Mouse (Mus musculus) limb, embryonic 11.5 days (tissue): ENCODE data around the gene Acot2. TPM values are rescaled to one million over a fixed set of nuclear protein-coding genes. Genes with fewer than 3 reads are reported as not detected.
A peak's percentile ranks its signal among the peaks of the same experiment; 100 is the strongest.
"Not testable (repeated sequence)": the region's sequence is repeated elsewhere in the genome, so short reads cannot be mapped to it uniquely, and the experiment has no call there.

Source experiments
- ATAC-seq: fragments of 200-750 bp; cut with Nextera tagmentation; 2 replicates; pipeline ENCODE4 v1.8.0; 2017; ENCODE audit warnings: low read depth; ENCODE audit not compliant: insufficient number of reproducible peaks, low FRiP score, low TSS enrichment
- DNase-seq: peaks from one replicate; pipeline ENCODE4 v3.0.0-alpha.2; 2015; ENCODE audit warnings: low spot score
- H3K27ac ChIP-seq: fragments of 300-500 bp; sonication (generic); replicated peaks from 2 replicates; pipeline ENCODE4 v1.5.1; 2014; ENCODE audit warnings: low read depth, mild to moderate bottlenecking, low read length
- H3K27me3 ChIP-seq: fragments of 300-500 bp; sonication (generic); 2 replicates; pipeline ENCODE4 v1.6.1; 2014; ENCODE audit warnings: mild to moderate bottlenecking, low read length, mixed read lengths; ENCODE audit not compliant: control insufficient read depth, insufficient read depth
- H3K36me3 ChIP-seq: fragments of 300-500 bp; sonication (generic); 2 replicates; pipeline ENCODE4 v1.6.1; 2014; ENCODE audit warnings: mild to moderate bottlenecking, low read length, moderate library complexity, mixed read lengths; ENCODE audit not compliant: control insufficient read depth, insufficient read depth
- H3K4me1 ChIP-seq: fragments of 300-500 bp; sonication (generic); 2 replicates; pipeline ENCODE4 v1.6.1; 2014; ENCODE audit warnings: low read length, mixed read lengths; ENCODE audit not compliant: control insufficient read depth, insufficient read depth
- H3K4me2 ChIP-seq: fragments of 300-500 bp; sonication (generic); 2 replicates; pipeline ENCODE4 v1.6.1; 2014; ENCODE audit warnings: low read depth, mild to moderate bottlenecking, moderate library complexity; ENCODE audit not compliant: severe bottlenecking
- H3K4me3 ChIP-seq: fragments of 300-500 bp; sonication (generic); 2 replicates; pipeline ENCODE4 v1.5.1; 2014; ENCODE audit warnings: low read depth, low read length
- H3K9ac ChIP-seq: fragments of 300-500 bp; sonication (generic); 2 replicates; pipeline ENCODE4 v1.6.1; 2014; ENCODE audit warnings: mild to moderate bottlenecking, low read length
- H3K9me3 ChIP-seq: fragments of 300-500 bp; sonication (generic); 2 replicates; pipeline ENCODE4 v1.6.1; 2016; ENCODE audit warnings: low read length; ENCODE audit not compliant: control insufficient read depth
- WGBS: fragments of 180-500 bp; shearing (Covaris S2); extraction: QIAGEN DNeasy Blood & Tissue Kit; methylation state at CpG from one replicate; pipeline ENCODE4 v1.1.7; 2014; 5-methylcytosine and 5-hydroxymethylcytosine counted together
- polyA plus RNA-seq: library from polyadenylated mRNA; unstranded; fragments of >200 nt; fragmentation: Nextera tagmentation; extraction: Ambion mirVana; gene quantifications from 2 replicates; pipeline ENCODE4 v1.2.1, GENCODE M21; 2014

The Acot2 gene
- polyA plus RNA-seq, 1 experiment from 2014 or later: 15.2 TPM

DNA sequence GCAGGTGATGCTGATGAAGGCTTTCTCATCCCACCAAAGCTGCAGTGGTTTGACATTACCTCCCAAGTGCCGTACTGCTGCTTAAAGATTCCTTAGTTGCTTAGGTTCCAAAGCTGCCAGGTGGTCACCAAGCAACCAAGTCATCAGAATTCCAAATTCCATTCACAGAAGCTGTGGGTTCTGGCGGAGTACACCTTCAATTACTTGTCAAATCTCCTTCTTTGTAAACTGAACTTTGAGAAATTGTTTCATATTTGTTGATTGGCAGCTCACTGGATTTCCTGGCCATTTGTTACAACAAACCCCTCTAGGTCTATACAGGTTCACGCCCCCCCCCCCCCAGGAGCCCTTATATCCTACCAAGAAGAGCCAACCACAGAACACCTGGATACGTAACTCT lies 2.9 kb upstream of the Acot2 start, which contains the start of gene Heatr4:
Gene Heatr4, minus strand, starts transcription at position 101 of the 400 bp plus-strand sequence.
- Histone ChIP-seq H3K4me1 (no peaks in the 10 kb centered on the region), H3K9ac (no peak within 1 kb of the TSS), H3K27me3 (no peaks in the 10 kb centered on the region), H3K4me3 (no peak within 1 kb of the TSS), H3K36me3 (no peaks in the 10 kb centered on the region), H3K4me2 (no peak within 1 kb of the TSS), H3K9me3 (no peaks in the 10 kb centered on the region), H3K27ac (no peak within 1 kb of the TSS)
- ATAC-seq: no peak
- DNase-seq: no peak
- 85% methylated on average over 4 of the region's 4 CpGs for WGBS

DNA sequence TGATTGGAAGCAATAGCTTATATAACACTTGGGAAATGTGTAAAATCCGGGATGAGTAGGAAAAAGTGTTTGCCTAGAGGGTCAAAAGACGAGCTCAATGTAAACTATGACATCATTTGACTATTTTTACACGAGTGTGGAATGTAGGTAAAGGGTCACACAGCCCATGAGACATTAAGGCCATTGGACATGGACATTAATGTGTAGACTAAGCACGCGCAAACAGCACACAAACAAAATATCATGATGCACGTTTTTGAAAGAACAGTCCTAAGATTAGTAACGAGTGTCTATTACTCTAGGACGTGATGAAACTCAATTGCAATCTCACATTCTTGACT lies 449 bp upstream of the Acot2 start:
- Histone ChIP-seq H3K4me1 (no peaks in the 10 kb centered on the region), H3K36me3 (no peaks in the 10 kb centered on the region), H3K9me3 (no peaks in the 10 kb centered on the region), H3K4me2 (peak overlapping the region; percentile 47), H3K27me3 (no peaks in the 10 kb centered on the region), H3K9ac (peak overlapping the region; percentile 73; the same call in 1 of the 2 replicates), H3K4me3 (peak overlapping the region; percentile 55), H3K27ac (no peak overlapping the region)
- DNase-seq (no peak), ATAC-seq (no peak; the same call in 1 of the 2 replicates)
- WGBS: 43% methylated on average over 8 of the region's 8 CpGs

DNA sequence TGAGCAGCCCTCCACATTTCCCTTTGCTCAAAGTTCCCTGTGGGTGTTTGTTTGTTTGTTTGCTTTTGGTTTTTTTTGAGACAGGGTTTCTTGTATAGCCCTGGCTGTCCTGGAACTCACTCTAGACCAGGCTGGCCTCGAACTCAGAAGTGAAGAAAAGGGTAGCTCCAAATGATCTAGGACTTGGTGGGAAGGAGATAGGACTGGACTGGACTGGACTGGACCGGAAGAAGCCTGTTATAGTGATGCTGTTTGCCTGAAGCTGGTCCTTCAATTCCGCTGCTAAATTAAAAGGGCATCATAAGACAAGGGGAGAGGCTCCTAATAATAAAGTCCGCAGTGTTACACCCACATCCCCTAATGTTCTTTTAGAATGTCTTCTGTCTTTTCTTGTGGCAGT lies 822 bp downstream of the Acot2 start:
- Histone ChIP-seq H3K9me3 (no peaks in the 10 kb centered on the region), H3K27me3 (no peaks in the 10 kb centered on the region), H3K4me3 (peak overlapping the region; percentile 55), H3K27ac (no peak overlapping the region), H3K9ac (peak overlapping the region; percentile 73), H3K4me1 (no peaks in the 10 kb centered on the region), H3K4me2 (peak overlapping the region; percentile 47), H3K36me3 (no peaks in the 10 kb centered on the region)
- no peak for DNase-seq
- no peak for ATAC-seq
- WGBS: 75% methylated on average over 4 of the region's 4 CpGs

DNA sequence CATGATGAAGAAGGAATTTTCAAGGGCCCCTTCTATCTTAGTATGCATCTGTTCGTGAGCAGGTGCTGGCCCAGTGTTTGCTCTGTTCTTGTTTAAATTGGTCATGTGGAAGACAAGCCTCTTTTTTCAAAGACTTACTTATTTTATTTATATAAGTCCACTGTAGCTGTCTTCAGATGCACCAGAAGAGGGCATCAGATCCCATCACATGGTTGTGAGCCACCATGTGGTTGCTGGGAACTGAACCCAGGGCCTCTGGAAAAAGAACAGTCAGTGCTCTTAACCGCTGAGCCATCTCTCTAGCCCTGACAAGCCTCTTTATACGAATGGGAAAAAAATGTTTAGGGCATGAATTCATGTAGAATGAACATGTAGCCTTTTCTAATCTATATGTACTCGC lies 1.7 kb downstream of the Acot2 start:
- Histone ChIP-seq H3K9ac (no peak overlapping the region), H3K9me3 (no peaks in the 10 kb centered on the region), H3K36me3 (no peaks in the 10 kb centered on the region), H3K27ac (no peak overlapping the region), H3K4me1 (no peaks in the 10 kb centered on the region), H3K27me3 (no peaks in the 10 kb centered on the region), H3K4me3 (no peak overlapping the region), H3K4me2 (no peak overlapping the region)
- WGBS: 96% methylated on average over 4 of the region's 4 CpGs
- DNase-seq: no peak
- ATAC-seq: no peak

DNA sequence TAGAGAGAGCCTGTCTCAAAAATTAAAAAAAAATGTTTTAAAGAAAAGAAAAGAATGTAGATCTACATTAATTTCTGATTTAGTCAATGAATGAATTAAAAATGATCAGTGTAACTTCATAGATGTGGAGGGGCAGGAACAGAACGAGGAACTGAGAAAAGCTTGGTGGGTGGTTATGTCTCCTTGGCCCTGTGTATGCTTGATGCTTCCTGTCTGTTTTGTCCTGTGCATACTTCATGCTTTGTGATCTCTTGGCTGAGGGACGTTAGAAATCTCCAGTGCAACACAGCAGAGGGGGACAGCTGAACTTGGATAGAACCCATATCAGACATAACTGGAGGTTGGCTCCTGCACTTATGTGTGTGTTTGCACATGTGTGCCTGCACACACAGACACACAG lies 9.6 kb downstream of the Acot2 start:
- H3K36me3 ChIP-seq: peaks cover 2% of the 10 kb centered on the region; the same call in 1 of the 2 replicates
- DNase-seq (no peak), ATAC-seq (no peak)
- H3K9ac ChIP-seq: no peak overlapping the region
- no peak overlapping the region for H3K4me3 ChIP-seq
- H3K9me3 ChIP-seq: no peaks in the 10 kb centered on the region
- H3K4me1 ChIP-seq: no peaks in the 10 kb centered on the region
- no peaks in the 10 kb centered on the region for H3K27me3 ChIP-seq
- no peak overlapping the region for H3K27ac ChIP-seq
- H3K4me2 ChIP-seq: no peak overlapping the region
- WGBS: 84% methylated on average over 2 of the region's 2 CpGs

DNA sequence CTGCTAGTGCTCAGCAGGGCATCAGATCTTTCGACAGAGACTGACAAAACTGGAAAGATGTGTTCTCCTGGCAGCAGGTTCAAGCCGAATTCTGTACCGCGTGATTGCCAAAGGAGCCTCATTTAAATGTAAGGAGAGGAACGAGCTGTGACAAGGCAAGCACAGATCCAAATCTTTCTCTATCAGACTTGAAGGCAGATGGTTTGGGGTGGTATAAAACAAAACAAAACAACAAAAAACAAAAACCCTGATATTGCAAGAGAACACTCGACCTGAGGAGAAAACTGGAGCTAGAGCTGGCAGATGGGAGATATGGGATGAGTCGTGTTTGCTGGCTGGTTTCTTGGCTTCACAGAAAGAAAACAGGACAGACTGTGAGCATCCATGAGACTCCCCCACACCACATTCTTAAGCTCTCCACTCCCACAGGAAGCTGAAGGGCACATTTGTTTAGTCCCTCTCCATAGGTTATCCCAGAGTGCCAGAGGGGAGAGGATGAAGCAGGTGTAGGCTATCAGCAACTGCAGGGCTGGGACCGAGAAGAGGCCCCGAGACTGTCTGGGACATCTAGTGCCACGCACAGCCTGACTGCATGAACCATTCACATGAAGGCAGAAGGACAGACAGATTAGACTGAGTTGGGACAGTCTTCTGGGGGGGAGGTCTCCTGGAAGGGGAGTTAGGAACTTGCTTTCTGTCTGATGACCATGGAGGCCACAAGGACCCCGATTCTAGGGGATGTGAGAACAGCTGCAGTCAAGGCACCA lies 10.9 kb downstream of the Acot2 start:
- H3K9ac ChIP-seq: no peak overlapping the region
- WGBS: 66% methylated on average over 11 of the region's 11 CpGs
- H3K27me3 ChIP-seq: no peaks in the 10 kb centered on the region
- H3K36me3 ChIP-seq: peaks cover 2% of the 10 kb centered on the region; the same call in 1 of the 2 replicates
- no peaks in the 10 kb centered on the region for H3K4me1 ChIP-seq
- DNase-seq (no peak), ATAC-seq (no peak)
- H3K27ac ChIP-seq: no peak overlapping the region
- H3K9me3 ChIP-seq: no peaks in the 10 kb centered on the region
- H3K4me2 ChIP-seq: no peak overlapping the region
- H3K4me3 ChIP-seq: no peak overlapping the region

DNA sequence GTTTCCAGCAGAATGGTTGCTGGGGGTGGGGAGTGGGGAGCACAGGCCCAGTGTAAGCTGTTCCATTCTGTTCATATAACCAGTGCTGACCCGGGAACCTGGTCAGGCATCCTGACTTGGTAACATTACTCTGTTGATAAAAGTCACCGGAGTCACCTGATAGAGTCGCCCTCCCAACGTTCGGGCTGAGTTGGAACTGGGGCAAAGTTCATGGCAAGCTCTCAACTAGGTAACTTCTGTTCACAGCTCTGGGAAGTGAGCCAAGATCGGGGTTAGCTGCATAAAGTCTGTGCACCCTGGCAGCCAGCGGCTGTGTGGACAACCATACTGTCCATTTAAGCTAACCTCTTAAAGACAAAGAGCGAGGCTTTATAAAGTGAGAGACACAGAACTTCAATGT lies 11.6 kb downstream of the Acot2 start:
- H3K27ac ChIP-seq, ATAC-seq, H3K27me3 ChIP-seq, H3K9me3 ChIP-seq, H3K36me3 ChIP-seq, H3K4me1 ChIP-seq, H3K4me2 ChIP-seq, DNase-seq, H3K9ac ChIP-seq, H3K4me3 ChIP-seq: not testable (repeated sequence)
- WGBS: 83% methylated on average over 8 of the region's 8 CpGs

DNA sequence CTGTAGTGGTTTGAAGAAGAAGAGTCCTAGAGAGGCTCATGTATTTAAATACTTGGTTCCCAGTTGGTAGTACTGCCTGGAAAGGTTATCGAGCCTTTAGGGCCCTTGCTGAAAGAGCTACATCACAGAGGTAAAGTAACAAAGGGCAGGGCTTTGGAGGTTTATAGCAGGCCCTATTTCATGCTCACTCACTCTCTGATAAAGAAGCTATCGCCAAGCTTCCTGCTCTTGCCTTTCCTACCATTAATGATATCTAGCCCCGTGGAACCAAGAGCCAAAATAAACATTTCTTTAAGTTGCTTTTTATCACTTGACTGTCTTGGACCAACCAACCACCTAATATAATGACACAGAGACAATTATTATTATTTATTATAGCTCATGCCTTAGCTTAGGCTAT lies 12.8 kb downstream of the Acot2 start:
- Histone ChIP-seq H3K27ac (no peak overlapping the region), H3K4me2 (no peak overlapping the region), H3K4me3 (no peak overlapping the region), H3K9ac (no peak overlapping the region), H3K36me3 (no peaks in the 10 kb centered on the region; the same call in 1 of the 2 replicates), H3K4me1 (no peaks in the 10 kb centered on the region), H3K9me3 (no peaks in the 10 kb centered on the region), H3K27me3 (no peaks in the 10 kb centered on the region)
- ATAC-seq (no peak), DNase-seq (no peak)
- WGBS: 73% methylated on average over 3 of the region's 3 CpGs

DNA sequence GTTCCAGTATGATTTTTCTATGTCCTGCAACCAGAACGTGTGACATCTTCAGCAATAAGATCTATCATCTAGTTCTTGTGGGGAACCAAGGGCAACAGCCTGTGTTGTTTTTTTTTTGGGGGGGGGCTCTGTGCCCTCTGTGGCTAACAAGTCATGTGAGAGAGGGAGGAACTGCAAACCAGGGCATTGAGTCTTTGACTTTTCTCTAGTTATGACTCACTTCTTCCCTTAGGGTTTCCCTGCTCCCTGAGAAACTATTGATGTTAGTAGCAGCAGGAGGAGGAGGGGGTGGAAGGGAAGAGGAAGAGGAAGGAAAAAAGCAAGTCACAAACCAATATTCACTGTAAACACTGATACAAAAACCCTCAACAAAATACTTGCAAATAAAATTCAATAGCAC lies 16.2 kb downstream of the Acot2 start:
- H3K27me3 ChIP-seq: no peaks in the 10 kb centered on the region
- no peak for ATAC-seq
- no peak overlapping the region for H3K27ac ChIP-seq
- no peak for DNase-seq
- H3K9me3 ChIP-seq: no peaks in the 10 kb centered on the region
- no peak overlapping the region for H3K4me3 ChIP-seq
- H3K4me1 ChIP-seq: no peaks in the 10 kb centered on the region
- 89% methylated on average over 1 of the region's 1 CpGs for WGBS
- H3K9ac ChIP-seq: no peak overlapping the region
- no peaks in the 10 kb centered on the region for H3K36me3 ChIP-seq
- no peak overlapping the region for H3K4me2 ChIP-seq
